Mouse (Mus musculus) hindbrain, embryonic 16.5 days (tissue): ENCODE measurements around the gene Macrod2. TPM values are rescaled to one million over a fixed set of nuclear protein-coding genes. Genes with fewer than 3 reads are reported as not detected.

Experiments
- polyA plus RNA-seq: library from polyadenylated mRNA; unstranded; fragments of >200 nt; fragmentation: Nextera tagmentation; extraction: Ambion mirVana; gene quantifications from 2 replicates; pipeline ENCODE4 v1.2.1, GENCODE M21; 2015

Gene Macrod2
- polyA plus RNA-seq, 1 experiment from 2014 or later, result 85.4 TPM

Other genes starting within 250 kb of the Macrod2 start
- gene Gm17374, start 243.3 kb upstream of the Macrod2 start, polyA plus RNA-seq, result not detected in 2 replicates
- 16.2 TPM in 2 replicates for gene Esf1, start 224.7 kb upstream of the Macrod2 start, polyA plus RNA-seq
- 62.5 and 72.4 TPM in 2 replicates for gene Ndufaf5, start 224.7 kb upstream of the Macrod2 start, polyA plus RNA-seq
- not detected in 2 replicates for gene Sel1l2, start 5.6 kb upstream of the Macrod2 start, polyA plus RNA-seq